Mouse (Mus musculus) CH12.LX (cell line): ENCODE data around the gene Acer3. TPM values are rescaled to one million over a fixed set of nuclear protein-coding genes. Genes with fewer than 3 reads are reported as not detected.

ENCODE experiments used
- DNase-seq: peaks from one replicate; pipeline ENCODE4 v3.0.0-alpha.2; 2013; ENCODE audit errors: extremely low read depth
- H3K27ac ChIP-seq: 2 replicates; pipeline ENCODE4 v1.5.1; 2012; ENCODE audit warnings: low read depth, mild to moderate bottlenecking, control low read depth, moderate library complexity; ENCODE audit not compliant: insufficient read depth
- H3K27me3 ChIP-seq: replicated peaks from 2 replicates; pipeline ENCODE3; 2012; ENCODE audit warnings: inconsistent platforms
- H3K36me3 ChIP-seq, 2 experiments: replicated peaks in 1 of 2; 2 replicates each; pipeline versions ENCODE3 to v1.6.1; 2012; ENCODE audit warnings: inconsistent platforms in 1 of 2, low read length in 1 of 2, mild to moderate bottlenecking in 1 of 2, mixed read lengths in 1 of 2, moderate library complexity in 1 of 2; ENCODE audit not compliant: control insufficient read depth in 1 of 2, insufficient read depth in 1 of 2
- H3K4me1 ChIP-seq, 2 experiments: 2 replicates each; pipeline ENCODE4 v1.6.1; 2012; ENCODE audit warnings: inconsistent platforms in 1 of 2, moderate library complexity in 1 of 2; ENCODE audit not compliant: insufficient read depth in 2 of 2, control insufficient read depth in 1 of 2
- H3K4me2 ChIP-seq: 2 replicates; pipeline ENCODE4 v1.6.1; 2012; ENCODE audit warnings: low read depth, mild to moderate bottlenecking, control low read depth; ENCODE audit not compliant: poor library complexity, insufficient read depth, severe bottlenecking
- H3K4me3 ChIP-seq, 3 experiments: fragments of 150-350 bp in 1 of 3; sonication (generic) in 1 of 3; replicated peaks in 1 of 3; 2 replicates each; pipeline versions ENCODE3 to v1.5.1; 2011 to 2012; ENCODE audit warnings: low read depth in 2 of 3, low read length in 2 of 3, mild to moderate bottlenecking in 2 of 3, moderate library complexity in 2 of 3, control low read depth in 1 of 3, improper control_type of control experiment in 1 of 3, inconsistent platforms in 1 of 3, mixed read lengths in 1 of 3; ENCODE audit not compliant: poor library complexity in 1 of 3
- H3K79me2 ChIP-seq: replicated peaks from 2 replicates; pipeline ENCODE4 v1.6.1; 2012; ENCODE audit warnings: mild to moderate bottlenecking, moderate library complexity; ENCODE audit not compliant: control insufficient read depth, poor library complexity, insufficient read depth, severe bottlenecking; ENCODE audit errors: extremely low read depth
- H3K9ac ChIP-seq: 2 replicates; pipeline ENCODE4 v1.6.1; 2012; ENCODE audit warnings: low read depth, mild to moderate bottlenecking, control low read depth, moderate library complexity; ENCODE audit not compliant: insufficient read depth
- H3K9me3 ChIP-seq: replicated peaks from 2 replicates; pipeline ENCODE3; 2012; ENCODE audit warnings: low read length, inconsistent platforms, mixed read lengths
- BHLHE40 ChIP-seq: IDR thresholded peaks from 2 replicates; pipeline ENCODE4 v1.6.1; 2011; ENCODE audit warnings: mild to moderate bottlenecking, low read depth, low read length, improper control_type of control experiment
- CHD1 ChIP-seq: IDR thresholded peaks from 2 replicates; pipeline ENCODE4 v1.6.1; 2012; ENCODE audit warnings: low read depth, low read length, improper control_type of control experiment, inconsistent platforms
- CHD2 ChIP-seq: IDR thresholded peaks from 2 replicates; pipeline ENCODE4 v1.6.1; 2011; ENCODE audit warnings: low read length, improper control_type of control experiment
- CTCF ChIP-seq, 2 experiments: IDR thresholded peaks in 1 of 2; conservative IDR thresholded peaks in 1 of 2; 2 replicates each; pipeline ENCODE4 v1.5.1; 2011 to 2012; ENCODE audit warnings: low read depth in 2 of 2, low read length in 2 of 2, improper control_type of control experiment in 1 of 2, inconsistent platforms in 1 of 2, mild to moderate bottlenecking in 1 of 2, moderate library complexity in 1 of 2
- E2F4 ChIP-seq: IDR thresholded peaks from 2 replicates; pipeline ENCODE4 v1.6.1; 2011; ENCODE audit warnings: low read depth, low read length, improper control_type of control experiment; ENCODE audit not compliant: insufficient replicate concordance
- ELF1 ChIP-seq: IDR thresholded peaks from 2 replicates; pipeline ENCODE4 v1.6.1; 2014; ENCODE audit warnings: low read depth, mild to moderate bottlenecking, inconsistent platforms, low read length, improper control_type of control experiment
- ETS1 ChIP-seq: conservative IDR thresholded peaks from 2 replicates; pipeline ENCODE4 v1.6.1; 2012; ENCODE audit warnings: low read depth, mild to moderate bottlenecking, inconsistent platforms, low read length, improper control_type of control experiment, moderate library complexity
- GABPA ChIP-seq: IDR thresholded peaks from 2 replicates; pipeline ENCODE4 v1.6.1; 2012; ENCODE audit warnings: low read depth, low read length, improper control_type of control experiment, inconsistent platforms; ENCODE audit not compliant: insufficient replicate concordance
- IRF4 ChIP-seq: IDR thresholded peaks from 2 replicates; pipeline ENCODE4 v1.6.1; 2014; ENCODE audit warnings: low read depth, mild to moderate bottlenecking, inconsistent platforms, low read length, improper control_type of control experiment
- JUN ChIP-seq: IDR thresholded peaks from 2 replicates; pipeline ENCODE4 v1.6.1; 2011; ENCODE audit warnings: low read depth, mild to moderate bottlenecking, low read length, improper control_type of control experiment, moderate library complexity; ENCODE audit not compliant: insufficient read depth
- JUND ChIP-seq: conservative IDR thresholded peaks from 2 replicates; pipeline ENCODE4 v1.6.1; 2011; ENCODE audit warnings: low read depth, low read length, improper control_type of control experiment
- KAT2A ChIP-seq: IDR thresholded peaks from 2 replicates; pipeline ENCODE4 v1.6.1; 2012; ENCODE audit warnings: low read length, improper control_type of control experiment, inconsistent platforms; ENCODE audit not compliant: insufficient replicate concordance
- MAX ChIP-seq: IDR thresholded peaks from 2 replicates; pipeline ENCODE4 v1.6.1; 2011; ENCODE audit warnings: low read length, improper control_type of control experiment
- MAZ ChIP-seq: IDR thresholded peaks from 2 replicates; pipeline ENCODE4 v1.6.1; 2012; ENCODE audit warnings: low read depth, mild to moderate bottlenecking, inconsistent platforms, low read length, improper control_type of control experiment, moderate library complexity
- MEF2A ChIP-seq: IDR thresholded peaks from 2 replicates; pipeline ENCODE4 v1.6.1; 2014; ENCODE audit warnings: low read depth, mild to moderate bottlenecking, inconsistent platforms, low read length, improper control_type of control experiment, borderline replicate concordance
- MYC ChIP-seq: IDR thresholded peaks from 2 replicates; pipeline ENCODE4 v1.6.1; 2011; ENCODE audit warnings: low read depth, mild to moderate bottlenecking, improper control_type of control experiment, low read length
- NRF1 ChIP-seq: IDR thresholded peaks from 2 replicates; pipeline ENCODE4 v1.6.1; 2014; ENCODE audit warnings: low read depth, mild to moderate bottlenecking, inconsistent platforms, low read length, improper control_type of control experiment, moderate library complexity
- POLR2A ChIP-seq: IDR thresholded peaks from 2 replicates; pipeline ENCODE4 v1.6.1; 2011; ENCODE audit warnings: low read depth, mild to moderate bottlenecking, improper control_type of control experiment, low read length
- POLR2AphosphoS2 ChIP-seq: IDR thresholded peaks from 2 replicates; pipeline ENCODE4 v1.6.1; 2011; ENCODE audit warnings: low read depth, low read length, improper control_type of control experiment
- RAD21 ChIP-seq: IDR thresholded peaks from 2 replicates; pipeline ENCODE4 v1.6.1; 2011; ENCODE audit warnings: low read depth, mild to moderate bottlenecking, low read length, improper control_type of control experiment, moderate library complexity
- RCOR1 ChIP-seq: conservative IDR thresholded peaks from 2 replicates; pipeline ENCODE4 v1.6.1; 2012; ENCODE audit warnings: low read depth, mild to moderate bottlenecking, inconsistent platforms, low read length, improper control_type of control experiment
- SIN3A ChIP-seq: IDR thresholded peaks from 2 replicates; pipeline ENCODE4 v1.6.1; 2012; ENCODE audit warnings: low read length, improper control_type of control experiment, inconsistent platforms
- SMC3 ChIP-seq: IDR thresholded peaks from 2 replicates; pipeline ENCODE4 v1.6.1; 2011; ENCODE audit warnings: low read depth, low read length, improper control_type of control experiment
- TBP ChIP-seq: conservative IDR thresholded peaks from 2 replicates; pipeline ENCODE4 v1.6.1; 2011; ENCODE audit warnings: low read depth, low read length, improper control_type of control experiment
- TCF12 ChIP-seq: IDR thresholded peaks from 2 replicates; pipeline ENCODE4 v1.6.1; 2014; ENCODE audit warnings: low read depth, mild to moderate bottlenecking, inconsistent platforms, low read length, improper control_type of control experiment
- USF1 ChIP-seq: IDR thresholded peaks from 2 replicates; pipeline ENCODE4 v1.6.1; 2014; ENCODE audit warnings: low read depth, mild to moderate bottlenecking, inconsistent platforms, low read length, improper control_type of control experiment
- ZMIZ1 ChIP-seq: IDR thresholded peaks from 2 replicates; pipeline ENCODE4 v1.6.1; 2012; ENCODE audit warnings: low read depth, mild to moderate bottlenecking, inconsistent platforms, low read length, improper control_type of control experiment
- dilution Hi-C: fragments of 300-500 bp; cut with MboI; formaldehyde crosslinking; loops from 2 replicates; pipeline ENCODE4 v1.14.3; 2020; ENCODE audit warnings: low sequenced_read_pairs; ENCODE audit not compliant: extremely low pct_unique_long_range_greater_than_20kb, extremely low pct_ligation_motif_present
- in situ Hi-C: fragments of 300-500 bp; cut with MboI; formaldehyde crosslinking; loops from 3 replicates; pipeline ENCODE4 v1.14.3; 2019; ENCODE audit warnings: low sequenced_read_pairs, low pct_ligation_motif_present, low pct_unique_long_range_greater_than_20kb, mixed read lengths
- polyA plus RNA-seq: library from polyadenylated mRNA; unstranded; fragments of >175 nt; gene quantifications from 2 replicates; pipeline ENCODE4 v1.2.1, GENCODE M21; 2012; ENCODE audit warnings: low read depth; ENCODE audit not compliant: insufficient read length
- total RNA-seq, 2 experiments: library from RNA; depleted of rRNA; stranded (reverse); fragments of 300-350 nt in 1 of 2; fragments of >200 nt in 1 of 2; gene quantifications; 2 replicates each; pipeline ENCODE4 v1.2.3; 2012 to 2014

Acer3 gene
- total and polyA plus RNA-seq, 3 experiments = 10.7 to 16.6 (median 14.4) TPM

GRCm38 (mm10) chr7:98340343-98340742 lies 19.3 kb upstream of the Acer3 start:
- Histone ChIP-seq H3K27ac (no peak overlapping the region), H3K9ac (no peak overlapping the region), H3K9me3 (no peaks in the 10 kb centered on the region), H3K79me2 (no peaks in the 10 kb centered on the region), H3K4me3 (no peak overlapping the region), H3K4me2 (no peak overlapping the region), H3K4me1 (peaks cover 0 to 7% of the 10 kb centered on the region in 2 experiments; a peak in 2 of 4 replicates), H3K36me3 (no peaks in the 10 kb centered on the region), H3K27me3 (peaks cover 4% of the 10 kb centered on the region)
- TF ChIP-seq BHLHE40 (no peak), RAD21 (no peak), ETS1 (no peak), ZMIZ1 (no peak), CHD1 (no peak), E2F4 (no peak), TCF12 (no peak), MYC (no peak), KAT2A (no peak), POLR2AphosphoS2 (no peak), ELF1 (no peak), MAZ (no peak), CHD2 (no peak), JUN (no peak), GABPA (no peak), MEF2A (no peak), JUND (no peak)
- dilution Hi-C loops = no loop called here
- no peak for DNase-seq
- in situ Hi-C loops = no loop called here

- no peak overlapping the region for H3K4me2 ChIP-seq
- H3K27me3 ChIP-seq = no peaks in the 10 kb centered on the region
- in situ Hi-C loops = no loop called here
- dilution Hi-C loops = no loop called here
- no peak for DNase-seq
- no peaks in the 10 kb centered on the region for H3K79me2 ChIP-seq
- TF ChIP-seq SMC3 (no peak), CTCF (conservative IDR thresholded peaks at IDR 0.05 in 1 of 2, IDR thresholded peaks at IDR 0.05 in 1 of 2; ENCODE audit: low read depth in 2 of 2, low read length in 2 of 2) (no peak), MAX (no peak), KAT2A (no peak), POLR2AphosphoS2 (no peak), SIN3A (no peak), RAD21 (no peak), RCOR1 (no peak), CHD2 (no peak), USF1 (no peak), TBP (no peak), NRF1 (no peak), MEF2A (no peak), POLR2A (no peak), CHD1 (no peak), ELF1 (no peak), ZMIZ1 (no peak), IRF4 (no peak)
- H3K4me3 ChIP-seq = no peak overlapping the region
- peaks cover 2 to 10% of the 10 kb centered on the region in 2 experiments; a peak in 3 of 4 replicates for H3K4me1 ChIP-seq
- H3K27ac ChIP-seq = no peak overlapping the region
- no peak overlapping the region for H3K9ac ChIP-seq
- no peaks in the 10 kb centered on the region for H3K36me3 ChIP-seq
- H3K9me3 ChIP-seq = no peaks in the 10 kb centered on the region
Observed at GRCm38 (mm10) chr7:98333987-98334386, 13.0 kb upstream of the Acer3 start.
